Mouse (Mus musculus) T-cell, adult 2 months (primary cell): ENCODE measurements at regions not wholly inside any gene's neighbourhood (a gene's known extent, or its start where the extent isn't known, plus 50 kb on each side); places are given as distances from the start of the nearest gene placed in this dataset.
A peak's percentile ranks its signal among the peaks of the same experiment; 100 is the strongest.

Experiments
- DNase-seq: peaks from one replicate; pipeline ENCODE4 v3.0.0; 2022; ENCODE audit warnings: low spot score

DNA sequence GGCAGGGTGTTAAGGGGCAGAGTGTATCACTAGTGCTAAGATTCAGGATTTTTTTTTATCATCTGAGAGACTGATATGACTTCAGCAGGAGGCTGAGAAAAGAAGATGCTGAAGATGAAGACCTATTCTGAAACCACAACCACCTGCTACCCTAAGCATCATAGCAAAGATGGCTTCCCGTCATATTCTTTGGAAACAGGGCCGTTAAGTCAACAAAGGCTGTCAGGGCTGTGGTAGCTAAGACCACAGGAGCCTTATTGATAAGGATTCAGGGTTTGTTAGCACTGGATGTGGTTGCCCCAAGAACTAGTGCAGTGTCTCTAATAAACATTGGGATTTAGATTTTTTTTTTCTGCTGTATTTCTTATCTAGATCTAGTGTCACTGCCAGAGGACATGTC lies 56.7 kb upstream of the Rasgrp1 start:
- peak; percentile 59 for DNase-seq

DNA sequence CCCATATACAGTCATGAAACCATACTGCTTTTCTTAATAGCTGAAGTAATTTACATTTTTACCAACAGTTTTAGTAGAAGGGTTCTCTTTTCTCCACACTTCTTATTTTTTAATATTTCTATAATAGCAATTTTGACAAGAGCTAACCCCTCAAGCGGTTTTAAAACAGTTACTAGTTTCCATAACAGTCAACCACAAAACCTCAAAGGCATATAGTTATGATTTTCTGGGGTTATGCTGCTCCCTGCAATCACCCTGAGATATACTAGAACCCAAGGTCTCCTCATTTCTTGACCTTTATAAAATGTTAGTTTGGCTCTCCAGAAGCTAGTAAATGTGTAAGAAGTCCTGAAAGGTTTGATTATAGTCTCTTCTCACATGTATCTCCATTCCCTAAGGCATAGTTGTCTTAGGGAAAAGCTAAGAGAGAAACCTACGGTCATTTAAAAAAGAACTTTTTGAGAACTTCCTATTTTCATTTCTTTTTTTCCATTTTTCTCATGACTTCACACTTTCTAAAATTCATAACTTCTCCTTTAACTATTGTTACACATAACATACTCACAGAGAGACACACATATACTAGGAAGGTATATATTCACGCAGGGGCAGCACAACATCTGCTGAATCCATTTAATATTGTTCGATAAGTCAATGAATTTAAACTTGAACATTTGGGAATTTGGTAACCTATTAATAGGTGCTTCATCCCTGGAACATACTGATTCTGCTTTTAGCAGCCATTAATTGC lies 60.8 kb upstream of the Rasgrp1 start:
- no peak for DNase-seq

DNA sequence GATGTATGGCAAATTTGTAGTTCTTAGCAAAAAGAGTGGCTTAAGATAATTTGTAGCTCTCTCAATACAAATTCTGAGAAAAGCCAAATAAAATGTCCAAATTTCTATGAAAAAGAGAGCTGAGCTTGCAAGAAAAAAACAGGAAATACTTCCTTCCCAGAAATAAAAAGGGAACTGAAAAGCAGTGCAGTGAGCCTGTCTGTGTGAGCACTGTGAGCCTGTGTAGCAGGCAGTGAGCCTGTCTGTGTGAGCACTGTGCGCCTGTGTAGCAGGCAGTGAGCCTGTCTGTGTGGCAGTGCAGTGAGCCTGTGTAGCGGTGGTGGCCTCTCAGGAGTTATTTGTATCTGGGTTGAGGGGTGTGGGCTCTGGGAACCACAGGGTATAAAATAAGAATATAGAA lies 62.7 kb upstream of the Rasgrp1 start:
- DNase-seq: no peak

DNA sequence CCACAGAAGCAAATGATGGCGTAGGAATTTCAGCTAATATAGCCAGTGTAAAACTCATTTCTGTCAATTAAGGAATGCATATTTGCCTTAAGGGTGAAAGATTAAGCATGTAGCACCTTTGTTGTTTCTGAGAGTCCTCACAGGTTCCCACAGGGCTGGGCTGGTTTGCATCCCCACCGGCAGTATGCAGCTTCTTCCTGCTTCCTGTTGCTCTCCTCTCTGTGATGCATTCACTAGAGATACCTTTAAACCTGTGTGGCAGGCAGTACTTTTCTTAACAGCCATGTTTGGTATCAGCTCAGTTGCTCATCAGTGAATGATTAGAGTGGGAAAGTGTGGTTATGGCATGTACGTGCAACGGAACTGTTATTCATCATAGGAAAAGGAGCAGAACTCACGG lies 65.4 kb upstream of the Rasgrp1 start:
- peak; percentile 63 for DNase-seq

DNA sequence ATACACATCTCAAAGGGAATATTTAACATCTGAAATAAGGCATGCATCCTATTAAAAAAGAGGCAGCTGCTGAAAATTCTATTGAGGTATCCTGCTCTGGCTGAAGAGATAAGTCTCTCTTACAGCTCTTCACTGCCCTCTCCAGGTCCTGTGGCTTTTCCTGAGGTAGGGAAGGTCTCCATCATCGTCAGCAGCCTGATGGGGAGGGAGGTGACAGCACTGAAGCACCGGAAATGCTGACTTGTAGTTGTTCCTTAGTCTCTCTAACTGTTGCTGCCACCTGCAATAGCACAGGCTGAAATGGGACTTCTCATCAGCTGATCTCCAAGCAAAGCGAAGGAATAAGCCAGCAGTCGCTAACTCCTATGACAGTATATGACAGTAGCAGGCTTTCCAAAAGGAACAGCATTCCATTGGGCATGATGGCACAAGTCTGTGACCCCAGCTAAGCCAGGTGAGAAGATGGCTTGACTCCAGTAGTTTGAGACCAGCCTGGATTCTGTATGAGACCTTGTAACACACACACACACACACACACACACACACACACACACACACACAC lies 69.3 kb upstream of the Rasgrp1 start:
- peak; percentile 36 for DNase-seq

DNA sequence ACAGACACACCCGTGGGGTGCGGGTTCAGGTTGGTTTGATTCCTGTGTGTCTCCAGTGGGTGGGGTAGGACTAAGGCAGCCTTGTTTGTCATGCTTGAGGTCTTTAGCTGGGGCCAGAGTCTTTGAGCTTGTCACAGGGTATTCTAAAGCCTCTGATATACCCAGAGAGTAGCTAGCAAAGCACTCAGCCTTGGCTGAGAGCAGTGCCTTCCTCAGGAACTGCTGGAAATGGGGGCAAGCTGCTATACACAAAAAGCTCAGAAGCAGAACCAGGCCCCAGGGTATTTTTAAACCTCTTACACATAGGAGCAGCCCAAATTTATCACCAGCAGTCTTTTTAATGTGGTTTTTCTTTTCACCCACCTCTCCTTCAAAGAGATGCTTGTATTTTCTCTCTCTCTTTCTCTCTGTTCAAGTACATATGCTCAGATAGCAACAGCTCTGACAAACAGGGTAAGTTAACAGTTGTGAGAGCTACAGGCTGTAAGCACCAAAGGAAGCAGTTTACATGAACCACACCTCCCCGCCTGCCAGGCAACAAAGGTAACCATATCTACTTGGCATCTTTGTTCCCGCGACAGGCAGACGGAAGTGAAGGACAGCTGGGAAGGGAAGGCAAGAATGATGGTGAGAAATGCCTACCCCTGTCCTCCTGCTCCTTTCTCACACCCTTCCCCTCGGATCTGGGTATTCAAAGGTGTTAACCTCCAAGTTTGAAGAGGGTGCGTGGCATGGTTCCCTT lies 74.6 kb upstream of the Rasgrp1 start:
- peak; percentile 69 for DNase-seq

DNA sequence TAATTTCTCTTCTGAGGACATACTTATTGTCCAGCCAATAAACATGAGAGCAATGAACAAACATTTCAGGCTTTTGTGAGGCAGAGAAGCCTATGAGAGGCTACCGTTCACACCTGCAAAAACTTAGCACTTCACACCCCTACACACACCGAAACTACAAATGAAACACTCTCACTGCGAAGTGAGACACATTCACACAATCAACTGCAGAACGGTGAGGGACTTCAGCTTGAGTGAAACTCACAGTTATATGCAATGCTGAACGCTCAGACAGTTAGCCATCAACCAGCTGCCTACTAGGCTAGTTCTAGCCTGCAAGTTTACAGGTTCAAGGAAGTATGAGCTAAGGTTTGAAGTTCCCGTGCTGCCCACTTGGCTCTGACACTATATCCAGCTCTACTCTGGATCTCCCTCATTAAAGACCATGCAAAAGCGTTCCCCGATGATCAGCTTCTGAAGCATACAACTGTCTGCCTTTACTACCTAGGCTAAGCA lies 75.4 kb upstream of the Rasgrp1 start:
- no peak for DNase-seq

DNA sequence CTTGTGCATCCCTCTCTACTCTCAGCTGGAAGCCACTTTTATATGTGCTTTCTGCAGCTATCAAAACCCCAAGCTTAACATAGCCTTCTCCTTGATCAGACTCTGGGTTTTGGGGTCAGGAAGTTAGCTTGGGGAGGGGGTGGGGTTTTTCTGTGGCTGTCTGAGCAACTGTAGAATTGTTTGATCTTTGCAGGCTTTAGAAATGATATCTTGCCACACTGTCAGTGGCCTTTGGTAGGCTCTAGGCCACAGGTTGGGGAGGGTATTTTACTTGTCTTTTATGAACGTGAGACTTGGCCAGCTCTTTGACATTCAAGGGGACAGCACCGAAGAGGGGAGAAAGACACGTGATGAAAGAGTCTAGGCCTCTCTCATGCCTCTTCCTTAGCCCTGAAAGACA lies 75.9 kb upstream of the Rasgrp1 start:
- peak; percentile 59 for DNase-seq

DNA sequence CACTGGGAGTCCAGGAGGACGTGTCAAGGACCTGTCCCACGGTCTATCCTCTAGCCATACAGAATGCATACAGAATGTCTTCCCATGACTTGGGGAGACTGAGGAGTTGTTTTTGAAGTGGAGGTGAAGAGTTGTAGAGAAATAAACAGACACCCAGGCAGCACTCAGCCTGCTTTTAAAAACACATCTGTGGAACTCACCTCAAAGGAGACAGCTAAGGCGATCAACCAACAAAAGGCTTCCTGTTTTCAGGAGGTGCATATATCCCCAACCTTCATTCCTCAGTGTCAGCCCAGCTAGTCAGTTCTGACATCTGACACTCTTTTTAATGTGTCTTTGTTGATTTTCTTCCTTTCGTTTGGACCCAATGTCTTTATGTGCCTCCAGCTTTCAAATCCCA lies 78.6 kb upstream of the Rasgrp1 start:
- DNase-seq: peak; percentile 50

DNA sequence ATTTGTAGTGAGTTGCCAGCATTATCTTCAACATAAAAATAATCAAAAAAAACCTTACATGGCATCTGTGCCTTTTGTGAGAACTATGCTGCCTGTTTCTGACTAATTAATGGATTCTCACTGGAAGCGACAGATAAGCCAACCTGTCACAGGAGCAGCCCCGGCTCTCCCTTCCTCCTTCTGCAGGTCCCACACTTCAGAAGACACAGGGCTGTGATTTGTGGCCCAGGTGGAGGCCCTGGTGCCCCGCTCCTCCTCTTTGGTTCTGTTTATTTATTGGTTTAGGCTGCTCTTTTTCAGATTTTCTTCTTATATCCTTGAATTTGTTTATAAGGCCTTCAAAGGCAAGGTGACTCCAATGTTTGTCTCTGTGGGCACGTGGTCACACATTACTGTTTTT lies 80.0 kb upstream of the Rasgrp1 start:
- DNase-seq: no peak

DNA sequence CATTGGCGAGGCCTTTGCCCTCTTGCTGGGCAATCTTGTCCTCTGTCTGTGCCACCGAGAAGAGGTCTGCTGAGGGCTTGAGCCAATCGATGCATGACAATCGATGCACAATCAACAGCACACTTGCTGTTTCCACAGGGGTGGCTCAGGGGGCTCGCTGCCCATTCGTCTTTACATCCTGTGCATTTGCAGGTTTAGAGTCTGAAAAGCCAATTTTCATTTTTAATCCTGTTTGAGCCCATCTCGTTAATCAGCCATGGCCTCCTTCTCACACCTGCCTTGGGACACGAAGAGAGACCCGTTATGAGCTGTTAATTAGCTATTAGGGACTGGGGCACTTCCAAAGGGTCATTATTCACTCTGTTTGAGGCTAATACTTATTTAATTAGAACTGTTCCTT lies 86.4 kb upstream of the Rasgrp1 start:
- DNase-seq: no peak

DNA sequence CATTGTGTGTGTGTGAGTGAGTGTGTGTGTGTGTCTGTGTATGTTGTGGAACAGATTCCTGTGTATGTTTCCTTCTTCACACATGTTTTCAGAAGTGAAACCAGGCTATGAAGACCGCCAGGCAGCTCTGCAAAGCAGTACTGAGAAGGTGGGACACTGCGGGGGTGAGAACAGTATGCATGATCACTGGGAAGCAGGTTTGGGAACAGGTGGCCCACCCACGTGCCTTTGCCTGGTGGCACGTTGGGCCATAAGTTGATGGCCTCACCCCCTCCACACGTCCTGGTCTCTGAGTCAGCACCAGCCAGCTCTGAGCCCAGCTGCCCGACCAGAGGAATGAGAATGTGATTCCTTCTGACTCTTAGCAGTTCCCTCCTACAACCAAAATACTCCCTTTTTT lies 89.2 kb upstream of the Rasgrp1 start:
- DNase-seq: no peak

DNA sequence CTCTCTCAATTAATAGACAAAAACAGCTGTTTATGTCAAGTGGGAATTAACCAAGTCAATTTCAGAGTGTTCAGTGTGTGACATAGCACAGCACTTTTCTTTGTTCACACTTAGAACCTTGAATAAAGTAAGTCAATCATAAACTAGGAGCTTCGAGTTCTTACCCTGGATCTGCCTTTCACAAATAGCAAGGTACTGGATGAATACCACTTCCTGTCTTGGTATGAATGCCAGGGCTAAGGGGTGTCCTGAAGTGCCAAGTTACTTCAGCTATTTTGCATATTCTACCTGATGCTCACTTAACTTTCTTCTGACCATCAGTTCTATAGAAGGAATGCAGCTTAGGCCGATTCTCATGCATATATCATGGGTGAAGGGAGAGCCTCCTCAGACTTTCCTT lies 90.1 kb upstream of the Rasgrp1 start:
- no peak for DNase-seq

DNA sequence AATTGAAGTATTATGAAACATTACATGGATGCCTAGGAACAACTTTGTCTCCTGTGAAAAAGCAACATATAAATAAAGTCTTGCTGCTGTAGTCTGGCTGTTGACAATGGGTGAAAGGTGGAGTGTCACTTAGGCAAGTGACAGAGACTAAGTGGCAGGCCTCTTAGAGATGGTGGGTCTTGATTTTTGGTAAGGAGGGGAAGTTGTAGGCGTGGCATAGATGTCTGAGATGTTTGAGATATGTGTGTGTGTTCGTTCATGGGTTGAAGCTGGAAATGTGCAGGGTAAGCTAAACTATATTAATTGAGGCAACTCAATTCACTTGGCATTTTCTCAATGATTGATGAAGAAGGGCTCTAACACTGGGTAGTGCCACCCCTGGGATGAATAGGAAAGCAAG lies 90.7 kb upstream of the Rasgrp1 start:
- no peak for DNase-seq

DNA sequence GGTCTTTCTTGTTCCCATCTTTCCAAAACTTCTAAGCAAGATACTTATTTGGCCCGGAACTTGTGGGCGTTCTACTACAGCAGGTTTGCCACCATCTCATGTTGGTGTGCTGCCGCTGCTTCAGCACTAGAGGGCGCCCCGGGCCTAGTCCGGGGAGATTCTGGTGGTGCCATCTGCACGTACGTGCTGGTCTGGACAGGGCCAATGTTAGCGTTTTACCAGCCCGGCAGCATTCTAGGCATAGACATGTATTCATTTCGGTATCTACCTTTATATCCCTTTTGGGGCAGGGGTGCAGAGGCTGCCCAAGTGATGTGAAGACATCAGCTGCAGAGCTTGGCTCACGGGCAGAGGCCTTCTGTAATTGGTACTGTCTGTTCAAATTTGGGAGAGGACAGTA lies 95.3 kb upstream of the Rasgrp1 start:
- peak; percentile 63 for DNase-seq

DNA sequence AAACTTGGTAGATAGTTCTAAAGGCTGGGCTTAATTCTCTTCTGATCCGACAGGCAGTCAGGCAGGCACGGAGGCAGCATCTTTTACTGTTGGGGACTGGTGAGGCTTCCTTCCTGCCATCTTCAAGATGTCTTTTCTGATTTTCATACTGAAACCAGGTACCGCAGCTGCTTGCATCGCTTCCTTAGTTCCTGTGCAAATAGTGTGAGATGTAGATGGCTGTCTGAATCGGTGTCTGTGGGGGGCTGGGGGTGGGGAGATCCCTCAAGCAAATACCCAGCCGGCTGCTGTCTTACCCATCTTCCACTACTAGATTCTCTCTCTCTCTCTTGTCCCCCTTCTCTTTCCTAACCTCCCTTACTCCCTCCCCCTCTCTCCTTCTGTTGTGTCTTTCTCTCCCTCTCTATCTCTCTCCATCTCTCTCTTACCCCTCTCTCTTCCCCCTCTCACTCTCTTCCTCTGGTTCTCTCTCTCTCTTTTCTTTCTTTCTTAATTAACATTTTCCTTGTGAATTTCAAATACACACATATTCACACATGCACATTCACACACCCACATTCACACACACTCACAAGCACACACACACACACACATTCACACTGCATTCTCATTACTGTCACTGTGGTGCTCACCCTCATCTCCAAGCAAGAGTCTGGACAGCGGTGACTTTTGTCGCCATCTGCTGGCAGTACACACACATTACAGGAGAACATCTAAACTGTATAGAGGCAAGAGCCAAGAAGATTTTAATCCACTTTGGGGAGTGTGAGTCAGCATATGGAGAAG lies 96.0 kb upstream of the Rasgrp1 start:
- peak; percentile 81 for DNase-seq

DNA sequence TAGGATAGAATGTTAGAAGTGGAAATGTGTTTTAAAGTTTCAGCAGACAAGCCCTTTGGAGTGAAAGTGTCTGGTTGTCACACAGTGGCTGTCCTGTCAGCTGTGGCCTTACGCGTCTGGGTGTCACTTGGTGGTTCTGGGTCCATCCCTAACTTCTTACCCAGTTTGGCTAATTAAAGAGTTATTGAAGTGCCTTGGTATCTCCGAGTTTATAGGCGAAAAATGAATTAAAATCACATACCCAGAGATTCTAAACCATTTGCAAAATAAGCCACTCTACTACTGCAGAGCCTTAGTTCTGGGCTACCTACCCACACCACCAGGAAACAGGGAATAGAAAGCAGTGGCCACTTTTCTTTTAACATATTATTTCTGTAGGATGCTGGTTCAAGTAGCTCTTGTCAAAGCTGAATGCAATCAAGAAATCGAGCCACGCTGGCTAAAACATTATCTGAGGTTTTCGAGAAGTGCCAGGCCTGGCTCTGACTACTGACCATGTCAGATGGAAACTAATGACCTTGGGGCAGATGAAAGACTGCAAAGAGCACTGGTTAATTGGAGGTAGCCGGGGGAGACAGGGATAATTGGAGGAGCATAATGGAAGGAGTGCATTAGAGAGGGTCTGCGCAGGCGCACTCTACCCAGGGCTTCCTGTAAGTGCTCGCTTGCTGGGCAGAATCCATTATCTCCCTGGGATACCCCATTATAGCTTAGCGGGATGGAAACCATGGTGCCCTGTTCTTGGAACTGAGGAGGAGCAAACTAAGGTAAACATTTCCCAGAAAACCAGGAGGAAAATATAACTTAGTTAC lies 96.8 kb upstream of the Rasgrp1 start:
- DNase-seq: no peak

DNA sequence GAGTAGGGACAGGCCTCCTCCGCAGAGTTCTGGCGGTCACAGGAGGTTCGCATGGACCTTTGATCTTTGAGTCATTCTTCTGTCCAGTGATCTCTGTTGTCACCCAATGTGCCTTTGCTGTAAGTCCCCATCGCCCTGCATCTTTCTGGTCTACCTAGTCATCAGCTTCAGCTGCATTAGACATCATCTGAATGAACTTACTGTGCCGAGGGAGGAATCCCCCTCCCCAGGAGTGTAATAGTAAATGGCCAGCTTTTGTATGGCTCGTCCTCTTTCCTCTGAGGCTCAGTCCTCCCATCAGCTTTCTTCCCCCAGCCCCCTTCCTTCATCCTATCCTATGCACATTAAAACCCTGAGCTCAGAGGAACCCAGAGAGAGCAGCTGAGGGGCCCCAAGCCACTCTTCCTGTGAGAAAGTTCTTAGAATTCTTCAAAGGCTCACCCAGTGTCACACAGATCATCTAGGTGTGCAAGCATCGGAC lies 98.0 kb upstream of the Rasgrp1 start:
- DNase-seq: peak; percentile 62

DNA sequence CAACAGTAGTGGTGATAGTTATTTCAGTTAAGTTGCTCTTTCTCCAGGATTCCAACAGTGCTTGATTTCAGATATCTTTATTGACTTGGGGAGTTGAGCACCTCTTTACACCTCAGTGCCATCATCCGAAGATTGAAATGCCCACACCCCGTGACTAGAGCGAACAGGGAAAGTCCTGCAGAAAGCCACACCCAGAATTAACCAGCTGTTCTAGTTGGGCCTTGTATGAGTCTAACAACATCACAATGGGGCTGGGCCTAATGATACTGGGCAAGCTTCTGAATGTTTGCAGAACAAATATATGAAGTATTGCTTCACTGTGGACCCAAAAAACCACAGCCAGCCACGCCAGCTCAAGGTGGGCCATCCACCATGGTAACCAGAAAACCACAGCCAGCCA lies 100.1 kb upstream of the Rasgrp1 start:
- DNase-seq: no peak

DNA sequence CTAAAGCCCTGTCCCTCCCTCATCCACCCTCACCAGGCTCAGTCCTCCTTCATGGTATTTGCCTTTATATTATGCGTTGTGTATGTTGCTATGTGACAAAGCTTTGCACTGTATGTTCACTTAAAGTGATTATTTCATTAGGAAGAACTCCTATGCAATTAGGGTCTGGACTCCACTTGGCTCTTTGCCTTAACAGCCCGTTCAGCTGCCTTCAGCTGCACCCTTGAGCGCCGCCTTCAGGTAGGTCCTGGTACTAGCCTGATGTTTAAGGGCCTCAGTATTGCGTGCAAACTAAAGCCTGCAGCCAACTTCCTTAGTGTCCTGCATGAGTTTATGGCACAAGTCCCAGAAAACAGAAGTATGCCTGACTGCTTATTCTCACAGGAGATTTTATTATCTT lies 101.9 kb upstream of the Rasgrp1 start:
- DNase-seq: peak; percentile 58

DNA sequence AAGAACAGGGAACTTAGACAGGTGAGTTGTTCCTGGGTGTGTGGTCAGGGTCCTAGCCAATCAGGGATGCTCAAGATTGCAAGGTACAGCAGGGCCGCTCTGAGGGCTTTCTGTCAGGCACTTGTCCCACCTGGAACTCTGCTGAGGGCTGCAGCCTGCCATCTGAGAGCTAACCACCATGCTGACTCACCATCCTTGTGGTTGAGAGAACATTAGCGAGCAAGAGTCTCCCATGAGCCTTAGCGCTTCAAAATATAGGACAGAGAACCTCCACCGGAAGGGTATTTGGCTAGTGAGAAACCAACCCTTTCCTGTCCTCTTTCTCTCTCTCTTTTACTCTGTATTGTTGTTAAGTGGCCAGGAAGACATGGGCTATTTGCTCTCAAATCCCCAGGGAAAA lies 104.1 kb upstream of the Rasgrp1 start:
- DNase-seq: peak; percentile 76
